Mouse (Mus musculus): ENCODE measurements around the gene Tmem44.

DNA sequence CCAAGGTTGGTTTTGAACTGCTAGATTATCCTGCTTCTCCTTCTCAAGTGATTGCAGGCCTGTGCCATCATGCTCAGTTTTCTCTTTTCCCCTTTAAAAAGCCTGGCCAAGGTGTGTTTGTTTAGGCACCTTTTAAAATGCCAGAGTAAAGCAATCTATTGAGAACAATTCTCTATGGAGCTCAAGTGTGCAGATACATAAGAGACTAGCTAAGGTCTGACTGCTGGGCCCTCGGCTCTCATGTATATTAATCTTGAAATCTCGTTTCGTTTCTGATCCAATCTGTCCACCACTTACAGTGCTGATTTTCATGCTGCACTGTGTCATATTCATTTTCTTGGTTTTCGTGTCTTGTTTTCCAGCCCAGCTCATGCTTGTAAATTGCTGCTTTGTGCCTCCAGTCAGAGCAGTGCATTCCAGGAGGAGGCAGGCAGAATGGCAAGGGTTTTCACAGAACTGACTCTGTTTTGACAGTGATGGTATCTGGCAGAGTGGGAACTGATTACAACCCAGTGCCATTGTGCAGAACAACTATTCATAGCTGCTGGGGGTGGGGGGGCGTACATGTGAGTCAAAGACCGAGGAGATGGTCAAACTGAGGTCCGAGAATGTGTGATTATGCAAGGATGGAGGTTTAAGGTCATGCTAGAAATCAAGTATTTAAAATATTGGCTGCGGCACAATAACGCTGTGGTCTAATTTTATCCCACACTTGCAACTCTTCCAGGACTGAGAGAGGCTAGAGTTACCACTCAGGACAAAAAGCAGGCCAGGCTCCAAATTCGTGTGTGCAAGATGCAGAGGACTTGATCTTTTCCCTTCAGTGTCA is 74.8 kb downstream of the Tmem44 start:
- TF ChIP-seq CTCF (IDR thresholded peaks at IDR 0.05; ENCODE audit: extremely low read depth, insufficient read length, insufficient replicate concordance, low read depth, low read length) (no peak), POLR2A (IDR thresholded peaks at IDR 0.05; ENCODE audit: low read depth, low read length) (no peak)

Data from small intestine, adult 2 months (tissue).